Mouse (Mus musculus) WW6 (cell line): ENCODE results near the gene Ccdc50.

Experiments used
- DNase-seq: peaks from one replicate; pipeline ENCODE4 v3.0.0-alpha.2; 2013; ENCODE audit warnings: low read depth, low spot score

Ccdc50 gene

GRCm38 (mm10) chr16:27395251-27396037 is 6.8 kb downstream of the Ccdc50 start:
- no peak for DNase-seq

- no peak for DNase-seq
These were observed 8.3 kb downstream of the Ccdc50 start for GRCm38 (mm10) chr16:27396951-27397350.

GRCm38 (mm10) chr16:27399026-27399718 is 10.5 kb downstream of the Ccdc50 start:
- DNase-seq, result no peak

- no peak for DNase-seq
These were observed 11.1 kb downstream of the Ccdc50 start for GRCm38 (mm10) chr16:27399719-27400253.

GRCm38 (mm10) chr16:27401579-27401978 is 12.9 kb downstream of the Ccdc50 start:
- no peak for DNase-seq

GRCm38 (mm10) chr16:27404107-27404506 is 15.4 kb downstream of the Ccdc50 start:
- DNase-seq, result no peak

GRCm38 (mm10) chr16:27416937-27417584 is 28.4 kb downstream of the Ccdc50 start:
- DNase-seq, result no peak

GRCm38 (mm10) chr16:27417632-27418031 is 29.0 kb downstream of the Ccdc50 start:
- no peak for DNase-seq

GRCm38 (mm10) chr16:27420982-27421381 is 32.3 kb downstream of the Ccdc50 start:
- DNase-seq, result no peak

GRCm38 (mm10) chr16:27435034-27435433 is 46.4 kb downstream of the Ccdc50 start:
- no peak for DNase-seq

GRCm38 (mm10) chr16:27443941-27444340 is 55.3 kb downstream of the Ccdc50 start:
- no peak for DNase-seq

GRCm38 (mm10) chr16:27449360-27449759 is 60.7 kb downstream of the Ccdc50 start:
- DNase-seq, result no peak

GRCm38 (mm10) chr16:27450655-27451054 is 62.0 kb downstream of the Ccdc50 start:
- DNase-seq, result no peak

GRCm38 (mm10) chr16:27453396-27453795 is 64.7 kb downstream of the Ccdc50 start:
- DNase-seq, result no peak

GRCm38 (mm10) chr16:27453823-27454222 is 65.2 kb downstream of the Ccdc50 start:
- DNase-seq, result no peak

GRCm38 (mm10) chr16:27457273-27457672 is 68.6 kb downstream of the Ccdc50 start:
- DNase-seq, result peak; percentile 29

- peak; percentile 3 for DNase-seq
These were observed 80.1 kb downstream of the Ccdc50 start for GRCm38 (mm10) chr16:27468731-27469130.

GRCm38 (mm10) chr16:27471389-27471788 is 82.7 kb downstream of the Ccdc50 start:
- DNase-seq, result no peak

GRCm38 (mm10) chr16:27483834-27484233 is 95.2 kb downstream of the Ccdc50 start:
- no peak for DNase-seq
